Mouse (Mus musculus): ENCODE data around the gene Hcn2.
A peak's percentile ranks its signal among the peaks of the same experiment; 100 is the strongest.

GRCm38 (mm10) chr10:79668771-79669575 is 47.5 kb upstream of the Hcn2 start, which contains the start of gene Tpgs1:
- TF ChIP-seq CTCF (IDR thresholded peaks at IDR 0.05; ENCODE audit: low read depth) (peak; percentile 93), EP300 (IDR thresholded peaks at IDR 0.05; ENCODE audit: low read depth) (peak; percentile 64; the same call in 1 of the 2 replicates)

Measured in liver, postnatal 0 days (tissue).